Mouse (Mus musculus) heart, postnatal 25 days (tissue): ENCODE results near the gene Cpsf3. TPM values are rescaled to one million over a fixed set of nuclear protein-coding genes. Genes with fewer than 3 reads are reported as not detected.

Experiments
- DNase-seq: peaks from one replicate; pipeline ENCODE4 v3.0.0; 2022; ENCODE audit warnings: low spot score
- intact Hi-C: fragments of 180-260 bp; cut with DNase I; formaldehyde crosslinking; loops from one replicate; pipeline ENCODE4 v1.15.1; 2025
- total RNA-seq, 2 experiments: library from RNA; stranded (reverse); gene quantifications; 2 replicates each; pipeline ENCODE4 v1.2.3; 2021

Cpsf3 gene
- total RNA-seq, 2 experiments from 2014 or later = 33.8 to 34.5 TPM

- DNase-seq = no peak
- intact Hi-C loops = no loop called here
Measured at GRCm38 (mm10) chr12:21325266-21325665, 40.1 kb downstream of the Cpsf3 start.

- intact Hi-C loops = no loop called here
- DNase-seq = no peak
Measured at GRCm38 (mm10) chr12:21326325-21326724, 41.1 kb downstream of the Cpsf3 start.

DNA sequence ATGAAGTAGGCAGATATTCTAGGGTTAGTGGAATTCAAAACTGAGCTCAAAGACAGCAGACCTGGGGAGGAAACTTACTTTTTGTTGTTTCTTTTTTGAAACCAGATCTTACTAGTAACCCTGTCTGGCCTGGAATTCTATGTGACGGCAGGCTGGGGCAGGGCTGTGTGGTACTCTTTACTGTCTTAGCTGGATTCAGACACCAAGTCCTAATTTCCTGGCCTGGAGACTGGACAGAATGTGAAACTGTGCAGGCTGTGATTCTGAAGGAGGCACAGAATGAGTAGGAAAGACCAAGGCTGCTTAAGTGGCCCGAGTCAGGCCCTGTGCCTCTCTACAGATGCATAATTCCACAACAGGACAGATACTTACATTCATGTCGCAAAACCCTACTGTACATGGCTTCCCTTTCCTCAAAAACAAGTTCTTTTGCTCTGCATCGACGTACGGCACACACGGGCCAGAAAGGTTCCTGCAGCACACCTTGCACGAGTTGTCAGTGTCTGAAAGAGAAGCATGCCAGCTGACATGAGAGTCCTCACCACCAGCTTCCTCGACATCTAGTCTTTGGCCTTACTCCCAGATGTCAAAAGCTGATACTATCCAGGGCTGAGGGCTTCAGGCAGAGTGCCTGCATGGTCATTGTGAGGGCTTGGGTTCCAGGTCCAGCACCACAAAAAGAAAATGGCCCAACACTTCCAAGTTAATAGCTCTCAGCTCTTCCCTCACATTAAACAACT is 44.6 kb downstream of the Cpsf3 start:
- no peak for DNase-seq
- intact Hi-C loops = no loop called here

DNA sequence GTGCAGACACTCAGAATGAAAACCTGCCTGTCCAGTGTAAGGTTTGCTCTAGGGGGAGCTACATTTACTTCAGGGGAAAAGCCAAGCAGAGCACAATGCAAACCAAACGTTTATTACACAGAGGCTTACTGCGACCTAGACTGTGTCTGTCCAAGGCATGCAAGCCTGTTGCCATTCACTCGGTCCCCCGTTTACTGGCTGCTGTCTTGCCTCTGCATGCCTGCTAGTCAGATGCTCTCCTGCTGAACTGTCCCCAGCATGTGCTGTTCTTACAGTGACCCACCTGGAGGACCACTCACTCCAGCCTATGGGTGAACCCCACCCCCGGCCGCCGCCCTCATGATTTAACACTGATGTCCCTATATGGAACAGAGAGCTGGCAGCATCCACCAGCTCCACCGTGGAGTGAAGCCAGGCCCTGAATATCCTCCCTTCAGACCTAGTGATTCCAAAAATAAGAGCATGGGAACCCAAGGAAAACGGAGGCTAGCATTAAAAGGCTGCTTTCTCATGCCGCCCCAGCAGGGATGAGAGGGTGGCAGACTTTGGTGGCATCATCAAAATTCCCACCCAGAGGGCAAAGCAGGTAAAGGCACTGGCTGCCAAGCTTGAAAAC is 45.9 kb downstream of the Cpsf3 start:
- intact Hi-C loops = no loop called here
- DNase-seq = no peak

DNA sequence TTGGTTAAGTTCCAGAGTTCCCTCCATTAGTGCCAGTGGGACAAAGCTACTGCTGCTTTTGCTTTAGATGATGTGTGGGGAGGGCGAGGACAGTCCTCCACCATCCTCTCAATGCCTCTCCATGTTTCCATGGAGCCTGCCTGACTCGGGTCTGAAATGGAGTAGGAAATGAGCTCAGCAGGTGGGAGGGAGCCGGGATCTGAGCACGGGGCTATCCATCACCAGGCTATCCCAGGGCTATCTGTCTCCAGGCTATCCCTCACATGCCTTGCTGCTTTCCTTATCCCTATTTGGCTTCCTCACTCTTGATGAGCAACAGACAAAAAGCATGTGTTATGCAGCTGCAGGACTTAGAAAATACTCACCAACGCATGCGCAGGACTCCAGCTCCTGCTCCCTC is 46.5 kb downstream of the Cpsf3 start:
- intact Hi-C loops = no loop called here
- no peak for DNase-seq

GRCm38 (mm10) chr12:21333021-21333420 is 47.8 kb downstream of the Cpsf3 start:
- intact Hi-C loops = no loop called here
- no peak for DNase-seq

- DNase-seq = no peak
- intact Hi-C loops = no loop called here
Measured at GRCm38 (mm10) chr12:21333766-21334165, 48.6 kb downstream of the Cpsf3 start.

DNA sequence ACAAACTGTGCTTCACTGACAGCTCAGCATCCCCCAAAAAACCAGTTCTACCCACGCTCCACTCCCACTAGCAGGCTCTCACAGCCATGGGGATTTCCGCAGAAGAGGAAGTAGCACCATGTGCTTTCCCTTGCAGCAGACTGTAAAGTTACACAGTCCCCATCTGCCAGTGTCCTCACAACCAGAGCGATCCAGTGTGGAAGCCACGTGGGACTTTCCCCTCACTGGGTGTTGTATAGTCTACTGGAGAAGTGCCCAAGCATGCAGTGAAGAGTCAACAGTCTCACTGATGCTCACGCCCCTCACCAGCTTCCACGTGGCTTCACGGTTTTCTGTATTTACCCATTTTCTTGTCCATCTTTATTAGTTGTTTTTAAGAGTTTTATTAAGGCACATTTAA is 50.7 kb downstream of the Cpsf3 start:
- DNase-seq = no peak
- intact Hi-C loops = no loop called here

DNA sequence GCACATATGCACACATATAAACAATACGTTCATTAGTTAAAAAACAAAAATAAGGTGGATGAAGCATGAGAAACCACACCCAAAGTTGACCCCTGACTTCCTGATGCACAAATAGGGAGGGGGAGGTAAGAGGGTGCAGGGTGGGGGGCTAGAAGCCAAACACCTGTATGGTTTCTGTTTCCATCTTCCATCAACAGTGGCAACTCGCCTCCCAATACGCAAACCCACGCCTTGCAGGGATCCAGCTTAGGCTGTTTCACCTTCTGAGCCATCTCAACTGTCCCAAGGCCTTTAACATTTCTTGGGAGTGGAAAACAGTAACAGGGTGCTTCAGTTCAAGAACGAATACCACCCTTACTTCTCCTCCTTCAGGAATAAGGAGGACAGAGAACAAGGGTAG is 52.0 kb downstream of the Cpsf3 start:
- no peak for DNase-seq
- intact Hi-C loops = no loop called here

DNA sequence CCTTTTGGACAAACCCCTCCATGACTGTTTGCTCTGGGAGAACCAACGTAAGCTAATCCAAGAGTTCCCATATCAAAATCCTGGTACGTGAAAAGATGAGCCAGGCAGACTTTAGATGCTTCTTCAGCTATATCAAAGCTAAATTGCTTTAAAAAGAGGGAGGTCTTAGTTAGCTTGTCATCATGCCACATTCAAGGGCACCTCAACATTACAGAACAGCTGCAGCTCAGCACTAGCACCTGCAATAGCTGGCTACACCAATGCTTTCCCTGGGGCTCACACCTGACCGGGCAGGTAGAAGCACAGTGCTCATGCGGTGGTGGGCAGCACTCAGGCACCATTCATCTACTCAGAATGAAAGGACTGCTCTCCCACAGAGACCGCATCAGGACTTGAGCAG is 55.5 kb downstream of the Cpsf3 start:
- no peak for DNase-seq
- intact Hi-C loops = no loop called here

DNA sequence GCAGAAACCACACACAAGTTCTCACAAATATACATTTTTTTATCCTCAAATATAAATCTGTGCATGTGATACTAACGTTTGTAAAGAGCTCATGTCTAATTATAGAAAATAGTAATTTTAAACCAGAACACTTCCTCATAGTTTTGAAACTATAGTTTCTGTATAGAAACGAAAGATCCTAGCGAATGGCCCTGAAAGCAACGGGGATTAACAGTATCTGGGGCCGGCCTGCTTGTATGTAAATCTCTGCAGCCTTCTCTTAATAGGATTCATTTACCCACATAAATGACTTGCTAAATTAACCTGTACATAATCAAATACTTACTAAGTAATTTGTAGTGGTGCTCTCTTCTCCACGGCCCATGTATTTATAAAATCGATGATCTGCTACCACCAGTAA is 61.8 kb downstream of the Cpsf3 start:
- DNase-seq = no peak
- intact Hi-C loops = no loop called here

- intact Hi-C loops = no loop called here
- no peak for DNase-seq
Measured at GRCm38 (mm10) chr12:21350113-21350876, 65.1 kb downstream of the Cpsf3 start.

DNA sequence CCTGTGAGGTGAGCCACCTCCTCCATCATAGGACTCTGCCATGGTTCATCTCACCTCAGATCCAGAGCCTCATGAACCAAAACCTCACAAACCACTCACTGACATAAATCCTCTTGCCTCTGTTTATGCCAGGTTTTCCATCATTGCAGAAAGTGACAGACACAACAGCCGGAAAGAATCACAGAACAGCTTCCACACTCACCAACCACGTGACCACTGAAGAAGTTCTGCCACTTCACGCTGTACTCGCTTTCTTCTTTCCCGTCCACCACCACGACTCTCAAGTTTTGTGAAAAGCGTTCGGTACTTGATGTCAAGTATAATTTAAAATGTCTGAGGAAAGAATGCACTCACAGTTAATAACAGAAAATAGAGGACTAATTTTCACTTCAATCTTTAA is 68.5 kb downstream of the Cpsf3 start:
- no peak for DNase-seq
- intact Hi-C loops = no loop called here

GRCm38 (mm10) chr12:21362686-21363085 is 77.5 kb downstream of the Cpsf3 start:
- DNase-seq = no peak
- intact Hi-C loops = no loop called here

DNA sequence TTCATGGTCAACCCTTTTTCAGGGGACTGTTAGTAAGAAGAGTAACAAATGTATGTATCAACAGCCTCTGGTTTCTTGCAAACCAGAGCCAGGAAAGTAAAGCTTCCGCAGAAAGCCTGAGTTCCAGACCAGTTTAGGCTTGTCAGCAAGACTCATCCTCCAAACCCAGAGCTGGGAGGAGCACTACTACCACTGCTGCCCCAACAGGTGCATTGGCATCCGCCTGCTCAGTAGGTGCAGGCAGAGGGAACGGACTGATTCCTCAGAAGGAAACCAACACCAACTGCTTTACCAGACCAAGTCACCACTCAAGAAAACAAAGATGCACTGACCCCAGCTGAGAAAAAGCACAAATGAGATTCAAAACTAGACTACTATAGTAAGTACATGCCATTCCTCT is 78.0 kb downstream of the Cpsf3 start:
- intact Hi-C loops = no loop called here
- DNase-seq = no peak

Other genes starting within 250 kb of the Cpsf3 start
- gene Itgb1bp1, start 893 bp downstream of the Cpsf3 start, total RNA-seq = 10 to 100 TPM; 40.9 to 49.7 TPM
- gene Iah1, start 31.0 kb downstream of the Cpsf3 start, total RNA-seq = 10 to 100 TPM; 12.6 to 15.7 TPM
- 10 to 100 TPM; 48.9 to 58.5 TPM for gene Adam17, start 88.2 kb downstream of the Cpsf3 start, total RNA-seq
- 10 to 100 TPM; 65.3 to 81.2 TPM for gene Ywhaq, start 132.2 kb downstream of the Cpsf3 start, total RNA-seq